Mouse (Mus musculus) midbrain, embryonic 16.5 days (tissue): ENCODE results near the gene Eef1akmt2. TPM values are rescaled to one million over a fixed set of nuclear protein-coding genes. Genes with fewer than 3 reads are reported as not detected.

Source experiments
- ATAC-seq: fragments of 200-750 bp; cut with Nextera tagmentation; 2 replicates; pipeline ENCODE4 v1.8.0; 2017; ENCODE audit warnings: moderate TSS enrichment
- H3K27ac ChIP-seq: fragments of 300-500 bp; sonication (generic); 2 replicates; pipeline ENCODE4 v1.5.1; 2014; ENCODE audit warnings: mild to moderate bottlenecking, low read length, mixed read lengths
- H3K27me3 ChIP-seq: fragments of 300-500 bp; sonication (generic); 2 replicates; pipeline ENCODE4 v1.6.1; 2014; ENCODE audit warnings: low read depth, low read length, mixed read lengths; ENCODE audit not compliant: control insufficient read depth, insufficient read depth
- H3K36me3 ChIP-seq: fragments of 300-500 bp; sonication (generic); 2 replicates; pipeline ENCODE4 v1.6.1; 2014; ENCODE audit warnings: mild to moderate bottlenecking, low read length, moderate library complexity, mixed read lengths; ENCODE audit not compliant: control insufficient read depth, insufficient read depth
- H3K4me1 ChIP-seq: fragments of 300-500 bp; sonication (generic); 2 replicates; pipeline ENCODE4 v1.6.1; 2014; ENCODE audit warnings: mild to moderate bottlenecking, low read length, mixed read lengths; ENCODE audit not compliant: control insufficient read depth, insufficient read depth
- H3K4me2 ChIP-seq: fragments of 300-500 bp; sonication (generic); 2 replicates; pipeline ENCODE4 v1.6.1; 2014; ENCODE audit warnings: mild to moderate bottlenecking, low read length, mixed read lengths
- H3K4me3 ChIP-seq: fragments of 300-500 bp; sonication (generic); 2 replicates; pipeline ENCODE4 v1.5.1; 2014; ENCODE audit warnings: low read depth, mild to moderate bottlenecking, low read length, moderate library complexity, mixed read lengths
- H3K9ac ChIP-seq: fragments of 300-500 bp; sonication (generic); 2 replicates; pipeline ENCODE4 v1.6.1; 2014; ENCODE audit warnings: low read depth, low read length, mixed read lengths
- H3K9me3 ChIP-seq: fragments of 300-500 bp; sonication (generic); replicated peaks from 2 replicates; pipeline ENCODE4 v1.6.1; 2014; ENCODE audit warnings: mild to moderate bottlenecking, low read length, mixed read lengths; ENCODE audit not compliant: control insufficient read depth, poor library complexity, severe bottlenecking
- WGBS: fragments of 180-500 bp; shearing (Covaris S2); extraction: QIAGEN DNeasy Blood & Tissue Kit; methylation state at CpG from one replicate; pipeline ENCODE4 v1.1.7; 2014; 5-methylcytosine and 5-hydroxymethylcytosine counted together
- polyA plus RNA-seq: library from polyadenylated mRNA; unstranded; fragments of >200 nt; fragmentation: Nextera tagmentation; extraction: Ambion mirVana; gene quantifications from 2 replicates; pipeline ENCODE4 v1.2.1, GENCODE M21; 2015

Eef1akmt2 gene
- polyA plus RNA-seq, 1 experiment from 2014 or later: 94.3 TPM

GRCm38 (mm10) chr7:132853361-132853760, 888 bp upstream of the Eef1akmt2 start:
- ATAC-seq: no peak
- H3K27me3 ChIP-seq: no peaks in the 10 kb centered on the region
- WGBS: 80% methylated on average over 6 of the region's 6 CpGs
- 0 out of 2 replicates have a peak overlapping the region, but pooled peaks have one; percentile 96 for H3K27ac ChIP-seq
- H3K4me1 ChIP-seq: peaks cover 10% of the 10 kb centered on the region
- H3K4me2 ChIP-seq: no peak overlapping the region
- no peak overlapping the region for H3K4me3 ChIP-seq
- no peak overlapping the region for H3K9ac ChIP-seq
- H3K9me3 ChIP-seq: no peaks in the 10 kb centered on the region
- H3K36me3 ChIP-seq: 0 out of 2 replicates have a peak, but pooled peaks cover 3% of the 10 kb centered on the region

DNA sequence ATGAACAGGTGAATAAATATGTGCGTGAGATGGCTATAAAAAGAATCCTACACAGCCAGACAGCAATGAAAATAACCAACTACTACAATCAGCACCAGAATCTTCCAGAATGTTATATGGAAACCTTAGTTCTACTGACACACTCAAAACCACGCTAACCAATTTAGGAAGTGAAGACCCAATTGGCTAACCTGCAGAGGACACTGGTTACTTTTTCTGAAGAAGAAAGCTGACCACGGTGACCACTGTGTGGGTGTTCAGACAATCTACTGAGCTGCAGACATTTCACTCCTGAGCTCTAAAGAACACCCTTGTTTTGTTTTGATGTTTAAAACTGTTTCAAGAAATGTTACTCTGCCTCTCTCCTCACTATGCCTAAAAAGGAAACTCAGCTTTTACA, 9.3 kb downstream of the Eef1akmt2 start:
- no peak for ATAC-seq
- Histone ChIP-seq H3K4me2 (no peak overlapping the region), H3K27me3 (no peaks in the 10 kb centered on the region), H3K27ac (no peak overlapping the region), H3K4me3 (no peak overlapping the region), H3K4me1 (no peaks in the 10 kb centered on the region), H3K9me3 (no peaks in the 10 kb centered on the region), H3K36me3 (peaks cover 10% of the 10 kb centered on the region), H3K9ac (no peak overlapping the region)
- 98% methylated on average over 3 of the region's 3 CpGs for WGBS

- ATAC-seq: no peak
- Histone ChIP-seq H3K27me3 (no peaks in the 10 kb centered on the region), H3K36me3 (peaks cover 8% of the 10 kb centered on the region), H3K27ac (no peak overlapping the region), H3K4me3 (no peak overlapping the region), H3K9me3 (no peaks in the 10 kb centered on the region), H3K4me1 (no peaks in the 10 kb centered on the region), H3K9ac (no peak overlapping the region), H3K4me2 (no peak overlapping the region)
- WGBS: 100% methylated on average over 1 of the region's 1 CpGs
Observed at GRCm38 (mm10) chr7:132842455-132842854, 10.0 kb downstream of the Eef1akmt2 start.

GRCm38 (mm10) chr7:132841287-132841686, 11.2 kb downstream of the Eef1akmt2 start:
- no peak for ATAC-seq
- no peaks in the 10 kb centered on the region for H3K27me3 ChIP-seq
- H3K4me3 ChIP-seq: no peak overlapping the region
- peaks cover 6% of the 10 kb centered on the region for H3K36me3 ChIP-seq
- H3K9me3 ChIP-seq: no peaks in the 10 kb centered on the region
- no peak overlapping the region for H3K4me2 ChIP-seq
- WGBS: 83% methylated on average over 5 of the region's 5 CpGs
- H3K4me1 ChIP-seq: no peaks in the 10 kb centered on the region
- H3K9ac ChIP-seq: no peak overlapping the region
- H3K27ac ChIP-seq: no peak overlapping the region

- WGBS: 77% methylated on average over 4 of the region's 4 CpGs
Observed at GRCm38 (mm10) chr7:132830955-132831354, 21.5 kb downstream of the Eef1akmt2 start.

DNA sequence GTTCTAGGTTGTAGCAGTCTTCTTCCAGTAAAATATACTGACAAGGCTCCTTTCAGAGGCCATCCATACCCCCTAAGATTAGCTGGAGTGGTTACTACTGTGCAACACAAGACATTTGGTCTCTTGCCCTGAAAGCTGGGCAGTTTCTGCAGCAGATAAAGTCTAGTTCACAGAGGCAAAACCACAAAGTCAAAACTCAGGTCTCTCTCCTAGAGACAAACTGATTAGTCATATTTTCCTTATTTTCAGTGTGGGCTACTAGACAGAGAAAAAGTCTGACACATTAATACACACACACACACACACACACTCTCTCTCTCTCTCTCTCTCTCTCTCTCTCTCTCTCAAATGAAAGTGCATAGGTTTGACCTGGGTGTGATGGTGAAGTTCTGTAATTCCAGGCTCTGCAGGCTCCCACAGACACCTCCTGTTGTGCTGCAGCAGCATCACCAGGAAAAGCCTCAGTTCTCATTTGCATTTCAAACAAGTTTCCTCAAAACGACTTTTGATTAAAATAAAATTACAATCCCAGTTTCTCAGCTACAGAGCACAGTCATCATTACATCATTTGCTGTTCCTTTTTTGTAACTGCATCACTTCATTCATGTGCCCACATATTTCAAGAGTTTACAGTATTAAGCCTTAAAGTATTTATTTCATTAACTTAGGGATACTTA, 28.0 kb downstream of the Eef1akmt2 start:
- Histone ChIP-seq H3K4me2 (no peak overlapping the region), H3K9me3 (no peaks in the 10 kb centered on the region), H3K27ac (no peak overlapping the region), H3K27me3 (no peaks in the 10 kb centered on the region), H3K9ac (no peak overlapping the region), H3K4me1 (no peaks in the 10 kb centered on the region), H3K4me3 (no peak overlapping the region), H3K36me3 (peaks cover 5% of the 10 kb centered on the region; the same call in 1 of the 2 replicates)
- ATAC-seq: no peak
- WGBS: 21% methylated on average over 1 of the region's 1 CpGs

More at GRCm38 (mm10) chr7:132830955-132831354, 21.5 kb downstream of the Eef1akmt2 start:
- Histone ChIP-seq H3K4me1 (no peaks in the 10 kb centered on the region), H3K9me3 (no peaks in the 10 kb centered on the region), H3K27me3 (no peaks in the 10 kb centered on the region), H3K9ac (no peak overlapping the region), H3K4me2 (no peak overlapping the region), H3K36me3 (peaks cover 17% of the 10 kb centered on the region; the same call in 1 of the 2 replicates), H3K27ac (no peak overlapping the region), H3K4me3 (no peak overlapping the region)
- no peak for ATAC-seq

GRCm38 (mm10) chr7:132823832-132824231, 28.6 kb downstream of the Eef1akmt2 start:
- no peak overlapping the region for H3K9ac ChIP-seq
- H3K27me3 ChIP-seq: no peaks in the 10 kb centered on the region
- H3K4me2 ChIP-seq: no peak overlapping the region
- H3K9me3 ChIP-seq: no peaks in the 10 kb centered on the region
- ATAC-seq: no peak
- H3K27ac ChIP-seq: no peak overlapping the region
- H3K4me1 ChIP-seq: no peaks in the 10 kb centered on the region
- H3K36me3 ChIP-seq: peaks cover 5% of the 10 kb centered on the region; the same call in 1 of the 2 replicates
- no peak overlapping the region for H3K4me3 ChIP-seq

DNA sequence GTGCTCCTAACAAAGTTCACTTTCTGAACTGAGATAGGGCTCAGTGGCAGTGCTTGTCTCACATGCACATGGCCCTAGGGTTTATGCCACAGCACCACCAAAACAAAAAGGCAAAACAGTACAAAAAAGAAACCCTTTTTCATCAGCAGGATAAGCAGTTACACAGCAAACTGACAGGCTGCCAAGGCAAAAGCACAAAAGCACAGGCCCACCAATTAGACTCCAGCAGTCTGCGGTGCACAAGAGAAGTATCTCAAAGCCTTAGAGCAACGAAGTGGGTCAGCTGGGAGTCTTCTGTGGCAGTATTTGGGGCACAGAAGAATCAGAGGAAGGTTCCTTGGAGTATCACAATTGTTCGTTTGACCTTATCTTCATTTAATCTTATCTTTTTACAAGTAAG, 31.8 kb downstream of the Eef1akmt2 start:
- WGBS: 62% methylated on average over 3 of the region's 3 CpGs
- Histone ChIP-seq H3K4me3 (no peak overlapping the region), H3K4me2 (no peak overlapping the region), H3K4me1 (no peaks in the 10 kb centered on the region; the same call in 1 of the 2 replicates), H3K9ac (no peak overlapping the region), H3K27me3 (no peaks in the 10 kb centered on the region), H3K27ac (no peak overlapping the region), H3K36me3 (no peaks in the 10 kb centered on the region), H3K9me3 (no peaks in the 10 kb centered on the region)
- ATAC-seq: no peak

GRCm38 (mm10) chr7:132817056-132817455, 35.4 kb downstream of the Eef1akmt2 start:
- ATAC-seq: no peak
- no peak overlapping the region for H3K4me2 ChIP-seq
- no peak overlapping the region for H3K27ac ChIP-seq
- no peak overlapping the region for H3K4me3 ChIP-seq
- H3K9me3 ChIP-seq: no peaks in the 10 kb centered on the region
- no peak overlapping the region for H3K9ac ChIP-seq
- H3K36me3 ChIP-seq: no peaks in the 10 kb centered on the region
- 45% methylated on average over 6 of the region's 6 CpGs for WGBS
- H3K27me3 ChIP-seq: no peaks in the 10 kb centered on the region
- H3K4me1 ChIP-seq: peaks cover 9% of the 10 kb centered on the region; the same call in 1 of the 2 replicates
